Mouse (Mus musculus): ENCODE measurements at regions not wholly inside any gene's neighbourhood (a gene's known extent, or its start where the extent isn't known, plus 50 kb on each side); places are given as distances from the start of the nearest gene placed in this dataset.

DNA sequence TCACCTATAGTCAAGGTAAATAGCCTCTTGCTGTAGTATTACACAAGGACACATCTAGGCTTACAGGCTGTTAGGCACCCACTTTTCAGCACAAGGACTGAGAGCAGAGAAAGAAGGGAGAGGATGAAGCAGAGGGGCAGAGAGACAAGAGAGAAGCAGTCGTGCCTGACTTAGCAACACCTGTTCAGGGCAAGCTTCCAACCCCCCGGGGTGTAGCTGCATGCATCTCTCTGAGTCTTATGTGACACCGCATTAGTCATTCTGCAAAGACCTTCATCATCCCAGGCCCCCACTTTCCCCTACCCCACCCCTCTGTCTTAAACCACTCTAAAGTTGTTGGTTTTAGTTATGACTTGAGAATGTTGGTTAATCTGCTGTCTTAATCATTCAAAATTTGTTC lies 106.6 kb upstream of the Ubash3b start:
- in situ Hi-C loops (cut with MboI; ENCODE audit: unreplicated experiment in 2 of 2) = no loop called here

DNA sequence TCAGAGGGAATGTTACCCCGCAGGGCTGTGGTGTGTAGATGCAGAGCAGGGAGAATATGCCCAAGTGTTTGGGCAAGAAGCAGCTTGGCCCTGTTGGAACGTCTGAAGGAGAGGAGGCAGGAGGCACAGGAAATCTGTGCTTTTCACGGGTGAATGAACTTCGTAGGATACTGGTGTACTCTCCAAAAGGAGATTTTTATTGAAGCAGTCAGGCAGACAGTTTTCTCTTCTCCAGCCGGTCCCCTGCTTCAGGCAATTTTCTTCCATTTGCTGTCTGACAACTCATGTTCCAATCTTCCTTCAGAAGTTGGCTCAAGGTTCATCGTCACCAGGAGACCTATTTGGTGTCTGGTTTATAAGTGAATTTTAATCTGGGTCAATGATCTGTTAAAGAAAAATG lies 103.0 kb upstream of the Ubash3b start:
- in situ Hi-C loops (cut with MboI; ENCODE audit: unreplicated experiment in 2 of 2) = no loop called here

DNA sequence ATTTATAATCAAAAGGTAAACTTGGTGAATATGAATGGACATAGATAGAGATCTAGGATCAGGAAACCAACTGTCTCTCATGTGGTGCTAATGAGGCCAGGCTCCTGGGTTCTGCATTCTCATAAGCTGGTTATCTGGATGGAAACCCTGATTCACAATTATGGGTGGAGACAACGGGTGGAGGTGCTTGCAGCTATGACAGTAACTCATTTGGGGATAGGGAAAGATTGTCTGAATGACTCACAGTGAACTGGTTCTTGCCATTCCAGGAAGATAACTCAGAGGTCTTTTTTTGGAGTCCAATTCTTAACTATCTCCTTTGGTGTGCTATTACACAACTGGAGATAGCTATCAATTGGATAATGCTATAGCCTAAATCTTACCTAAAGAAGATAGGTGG lies 95.7 kb upstream of the Ubash3b start:
- in situ Hi-C loops (cut with MboI; ENCODE audit: unreplicated experiment in 2 of 2) = no loop called here

DNA sequence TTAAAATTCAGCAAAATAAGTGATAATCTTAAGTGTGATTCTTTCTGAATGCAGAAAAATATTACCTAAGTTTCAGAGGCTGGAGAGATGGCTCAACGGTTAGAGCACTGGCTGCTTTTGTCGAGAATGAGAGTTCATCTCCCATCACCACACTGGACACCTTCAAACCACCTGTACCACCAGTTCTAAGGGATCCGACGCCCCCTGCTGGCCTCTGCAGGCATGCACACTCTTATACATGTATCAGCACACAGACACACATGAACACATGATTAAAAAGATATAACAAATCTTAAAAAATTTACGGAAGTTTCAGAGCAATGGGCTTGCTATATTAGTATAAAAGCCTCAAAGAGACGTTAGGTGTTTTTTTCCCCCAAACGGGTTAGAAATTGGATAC lies 80.9 kb upstream of the Ubash3b start:
- in situ Hi-C loops (cut with MboI; ENCODE audit: unreplicated experiment in 2 of 2) = loop anchor here (25.0 kb wide), 3 partner anchors 720 to 1070 kb away; no protein-coding TSS in a partner anchor

DNA sequence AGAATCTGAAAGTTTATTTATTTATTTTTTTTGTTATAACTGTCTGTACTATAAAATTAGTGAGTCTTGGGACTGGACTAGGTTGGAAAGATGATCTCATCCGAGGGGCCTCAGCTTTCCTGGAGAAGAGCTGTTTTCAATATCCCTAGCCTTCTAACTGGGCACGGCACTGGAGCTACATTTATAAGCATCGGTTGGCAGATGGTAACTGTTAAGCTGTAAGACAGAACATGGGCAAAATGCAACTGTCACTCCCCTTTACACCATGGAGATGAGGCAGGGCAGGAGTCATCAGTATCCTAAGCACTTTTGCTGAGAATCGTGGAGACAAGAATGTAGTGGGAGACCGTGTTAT lies 77.6 kb upstream of the Ubash3b start:
- in situ Hi-C loops (cut with MboI; ENCODE audit: unreplicated experiment in 2 of 2) = loop anchor here (25.0 kb wide), 3 partner anchors 723 to 1073 kb away; no protein-coding TSS in a partner anchor

DNA sequence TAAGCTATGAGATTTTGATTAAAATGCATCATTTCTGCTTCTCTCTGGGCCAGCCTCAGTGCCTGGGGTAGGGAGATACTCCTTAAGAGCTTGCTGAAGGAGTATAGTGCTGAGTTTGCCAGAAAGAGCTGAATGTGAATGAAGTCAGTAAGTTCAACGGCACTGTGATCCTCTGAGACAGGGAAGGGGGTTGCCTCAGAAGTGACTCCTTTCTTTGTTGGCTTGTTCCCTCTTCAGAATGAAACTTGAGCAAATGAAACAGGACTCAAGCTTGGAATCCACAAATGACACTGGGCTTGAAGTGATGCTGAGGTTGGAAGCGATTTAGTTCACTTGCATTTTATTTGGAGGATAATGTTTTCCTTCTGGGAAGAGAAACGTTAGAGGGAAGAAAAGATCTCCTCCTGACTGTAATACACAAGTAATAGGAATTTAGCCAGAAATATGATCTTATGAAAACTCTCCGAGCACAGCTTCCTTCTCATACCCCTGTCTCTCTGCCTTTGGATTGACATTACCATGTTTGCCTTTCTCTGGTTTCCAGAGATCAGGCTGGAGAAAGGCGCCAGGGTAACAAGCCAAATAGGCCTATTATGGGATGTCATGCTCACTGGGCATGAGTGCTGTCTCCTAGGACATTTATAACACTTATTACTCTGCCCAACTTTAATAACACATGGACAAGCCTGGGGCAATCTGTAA lies 77.0 kb upstream of the Ubash3b start:
- in situ Hi-C loops (cut with MboI; ENCODE audit: unreplicated experiment in 2 of 2) = loop anchor here (25.0 kb wide), 3 partner anchors 724 to 1074 kb away; no protein-coding TSS in a partner anchor

DNA sequence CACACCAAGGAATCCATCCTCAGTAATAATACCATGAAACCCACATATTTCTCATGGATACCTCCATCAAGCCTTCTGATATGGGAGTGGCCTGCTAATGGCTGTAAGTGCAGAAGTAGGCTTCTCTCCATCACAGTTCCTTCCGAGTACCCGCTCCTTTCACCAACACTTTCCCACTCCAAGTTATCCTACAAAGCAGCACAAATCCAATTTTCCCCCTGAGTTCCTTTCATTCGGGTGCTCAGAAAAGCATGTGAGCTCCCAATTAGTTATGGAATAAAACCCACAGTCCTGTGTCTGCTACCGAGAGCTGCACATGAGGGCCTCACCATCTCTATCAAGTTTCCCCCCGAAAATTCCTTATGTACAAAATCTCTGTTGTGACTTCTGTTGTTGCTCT lies 75.8 kb upstream of the Ubash3b start:
- in situ Hi-C loops (cut with MboI; ENCODE audit: unreplicated experiment in 2 of 2) = loop anchor here (25.0 kb wide), 3 partner anchors 725 to 1075 kb away; no protein-coding TSS in a partner anchor

DNA sequence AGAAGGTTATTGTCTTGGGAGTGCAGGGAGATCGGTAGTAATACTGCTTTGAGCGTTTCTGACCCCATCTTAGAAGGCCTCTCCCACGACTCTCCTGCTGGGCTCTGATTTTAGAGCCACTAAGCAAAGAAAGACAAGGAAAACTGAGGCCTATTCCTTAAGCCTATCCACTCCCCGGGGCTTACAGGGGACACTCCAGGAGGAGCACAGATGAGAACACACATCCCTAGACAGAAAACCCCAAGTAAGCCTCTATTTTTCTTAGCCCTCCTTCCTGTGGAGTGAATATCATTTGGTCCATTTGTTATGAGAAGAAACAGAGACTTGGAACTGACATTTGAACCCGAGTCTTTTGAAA lies 67.7 kb upstream of the Ubash3b start:
- in situ Hi-C loops (cut with MboI; ENCODE audit: unreplicated experiment in 2 of 2) = loop anchor here (5.0 to 25.0 kb wide), 4 partner anchors 723 to 1083 kb away; no protein-coding TSS in a partner anchor

DNA sequence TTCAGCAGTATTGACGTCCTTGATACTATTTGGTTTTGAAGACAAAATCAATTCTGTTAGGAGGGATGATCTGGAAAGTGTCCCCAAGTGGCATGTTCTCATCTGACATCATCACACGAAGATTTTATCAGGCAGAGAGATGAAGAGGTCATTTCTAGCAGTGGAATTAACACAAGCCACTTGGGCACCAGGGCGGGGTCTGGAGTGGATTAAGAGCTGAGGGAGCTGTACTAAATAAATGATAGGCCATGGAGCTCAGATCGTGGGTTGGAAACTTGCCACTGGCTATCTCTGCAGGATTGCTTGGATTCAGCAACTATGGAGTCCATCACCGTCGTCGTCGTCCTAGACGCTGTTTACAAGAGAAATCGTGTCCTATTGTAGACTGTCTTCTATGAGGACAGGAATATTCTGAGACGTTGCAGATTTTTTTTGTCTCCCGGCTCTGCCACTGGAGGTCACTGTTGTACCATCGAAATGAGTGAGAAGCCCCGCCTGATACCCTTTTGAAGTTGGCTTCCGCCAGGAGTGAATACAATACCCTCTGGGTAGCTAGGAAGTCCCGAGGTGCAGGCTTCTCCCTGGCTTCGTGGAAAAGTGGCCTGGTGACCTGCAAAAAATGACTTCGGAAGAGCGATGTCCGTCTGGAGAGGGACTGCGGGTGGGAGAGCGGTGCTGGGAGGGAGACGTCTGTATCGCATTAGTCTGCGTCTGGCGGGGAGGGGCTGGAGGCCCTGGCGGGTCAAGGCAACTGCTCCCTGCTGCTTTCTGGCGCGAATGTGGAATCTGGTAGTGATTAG lies 67.1 kb upstream of the Ubash3b start:
- in situ Hi-C loops (cut with MboI; ENCODE audit: unreplicated experiment in 2 of 2) = loop anchor here (5.0 to 25.0 kb wide), 4 partner anchors 724 to 1084 kb away; no protein-coding TSS in a partner anchor

DNA sequence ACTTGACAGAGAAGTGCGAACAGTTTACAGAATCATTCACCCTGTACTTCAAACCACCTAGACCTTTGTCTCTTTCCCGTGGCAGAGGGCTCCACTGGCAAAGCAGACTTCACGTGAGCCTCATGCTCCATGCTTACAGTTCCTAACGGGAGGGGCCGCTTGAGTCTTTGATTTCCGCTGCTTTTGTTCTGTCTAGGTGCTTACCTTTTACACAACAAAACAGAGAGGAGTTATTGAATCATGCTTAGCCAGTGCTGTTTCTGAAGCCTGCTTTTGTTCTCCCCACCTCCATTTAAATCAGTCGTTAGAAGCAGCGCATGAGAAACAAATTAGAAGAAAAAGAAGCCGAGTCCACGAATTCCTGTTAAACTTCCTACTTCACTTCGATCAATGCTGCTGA lies 61.9 kb upstream of the Ubash3b start:
- in situ Hi-C loops (cut with MboI; ENCODE audit: unreplicated experiment in 2 of 2) = no loop called here

DNA sequence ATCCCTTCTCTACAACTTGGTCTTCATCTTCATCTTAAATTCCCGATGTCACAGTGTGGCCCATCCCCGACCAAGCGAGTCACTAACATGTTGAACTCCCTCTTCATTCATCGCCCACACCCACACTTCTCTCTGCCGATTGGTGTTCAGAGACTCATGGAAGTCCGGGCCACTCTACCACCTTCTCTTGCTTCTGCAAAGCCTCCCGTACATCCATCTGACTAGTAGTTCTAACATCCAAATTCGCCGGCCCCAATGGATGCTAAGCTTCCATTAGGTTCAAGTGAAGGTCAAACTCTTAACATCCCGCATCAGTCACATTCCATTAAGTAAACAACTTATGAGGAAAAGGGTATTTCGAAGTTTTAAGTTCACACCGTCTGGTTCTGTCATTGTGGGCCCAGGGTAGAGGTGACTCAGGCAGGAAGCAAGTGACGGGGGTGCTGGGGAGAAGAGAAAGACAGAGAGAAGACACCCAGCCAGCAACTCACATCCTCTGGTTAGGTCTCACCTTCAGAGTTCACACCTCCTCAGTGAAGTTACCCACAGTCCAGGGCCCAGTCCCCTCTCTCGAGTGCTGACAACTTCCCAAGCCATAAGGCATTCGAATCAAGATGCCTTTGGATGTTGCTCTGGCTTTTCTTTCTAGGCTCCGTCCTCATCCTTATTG lies 61.0 kb upstream of the Ubash3b start:
- in situ Hi-C loops (cut with MboI; ENCODE audit: unreplicated experiment in 2 of 2) = no loop called here

DNA sequence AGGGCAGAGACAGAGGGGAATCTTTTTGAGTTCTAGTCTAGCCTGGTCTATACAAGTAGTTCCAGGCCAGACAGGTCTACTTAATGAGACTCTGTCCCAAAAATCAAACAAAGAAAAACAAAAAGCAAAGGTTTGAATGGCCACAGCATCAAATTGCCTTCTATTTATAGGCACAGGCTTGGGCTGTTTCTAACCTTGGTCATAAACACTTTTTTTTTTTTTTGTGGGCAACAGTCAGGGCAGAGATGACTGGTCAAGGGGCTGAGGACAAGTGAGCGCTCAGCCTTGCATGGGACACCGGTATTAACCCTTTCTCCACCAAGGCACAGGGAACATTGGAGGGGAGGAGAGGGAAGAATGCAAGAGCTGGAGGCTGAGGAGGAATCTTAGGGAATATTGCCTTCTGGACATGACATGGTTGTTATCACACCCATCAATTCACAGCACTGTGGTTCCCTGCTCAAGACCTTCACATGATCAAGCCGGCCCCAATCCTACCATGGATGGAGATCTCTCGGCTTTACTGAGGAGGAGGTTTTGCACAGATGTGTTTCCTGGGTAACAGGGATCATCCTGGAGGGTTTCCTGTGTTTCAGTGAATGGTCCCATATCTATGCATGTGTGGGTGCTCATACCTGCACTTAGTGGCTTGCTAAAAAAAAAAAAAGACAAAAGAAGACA lies 59.8 kb upstream of the Ubash3b start:
- in situ Hi-C loops (cut with MboI; ENCODE audit: unreplicated experiment in 2 of 2) = no loop called here

DNA sequence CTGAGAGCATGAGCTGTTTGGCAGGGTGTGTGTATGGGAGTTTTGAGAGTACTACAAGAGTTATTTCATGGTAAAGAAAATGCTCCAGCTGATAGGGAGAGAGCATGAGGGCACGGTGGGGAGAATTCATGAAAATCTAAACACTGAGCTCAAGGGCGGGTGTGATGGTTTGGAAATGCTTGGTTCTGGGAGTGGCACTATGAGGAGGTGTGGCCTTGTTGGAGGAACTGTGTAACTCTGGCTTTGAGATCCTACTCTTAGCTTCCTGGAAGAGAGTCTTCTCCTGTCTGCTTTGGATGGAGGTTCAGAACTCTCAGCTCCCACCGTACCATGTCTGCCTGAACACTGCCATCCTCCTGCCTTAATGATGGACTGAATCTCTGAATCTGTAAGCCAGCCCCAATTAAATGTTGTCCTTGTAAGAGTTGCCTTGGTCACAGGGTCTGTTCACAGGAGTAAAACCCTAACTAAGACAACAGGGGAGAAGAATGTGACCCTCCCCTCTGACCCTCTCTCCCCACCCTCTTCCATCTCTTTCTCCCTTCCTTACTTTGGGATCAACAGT lies 58.7 kb upstream of the Ubash3b start:
- in situ Hi-C loops (cut with MboI; ENCODE audit: unreplicated experiment in 2 of 2) = no loop called here

DNA sequence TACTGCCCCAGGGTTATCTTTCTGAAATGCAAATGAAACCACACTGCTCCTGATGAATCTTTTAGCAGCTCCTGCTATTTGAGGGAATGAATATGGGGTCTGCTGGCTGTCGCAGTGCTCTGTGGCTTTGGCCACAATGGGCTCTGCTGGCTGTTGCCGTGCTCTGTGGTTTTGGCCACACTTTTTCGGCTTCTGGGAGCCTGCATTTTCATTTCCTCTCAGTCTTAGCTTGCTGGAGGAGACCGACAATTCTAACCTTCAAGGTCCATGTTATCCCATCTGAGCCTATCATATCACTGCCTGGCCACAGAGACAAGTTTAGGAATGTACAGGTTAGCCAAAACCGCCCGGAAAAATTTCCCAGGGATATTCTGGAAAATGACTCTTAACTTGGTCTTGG lies 57.2 kb upstream of the Ubash3b start:
- in situ Hi-C loops (cut with MboI; ENCODE audit: unreplicated experiment in 2 of 2) = no loop called here

DNA sequence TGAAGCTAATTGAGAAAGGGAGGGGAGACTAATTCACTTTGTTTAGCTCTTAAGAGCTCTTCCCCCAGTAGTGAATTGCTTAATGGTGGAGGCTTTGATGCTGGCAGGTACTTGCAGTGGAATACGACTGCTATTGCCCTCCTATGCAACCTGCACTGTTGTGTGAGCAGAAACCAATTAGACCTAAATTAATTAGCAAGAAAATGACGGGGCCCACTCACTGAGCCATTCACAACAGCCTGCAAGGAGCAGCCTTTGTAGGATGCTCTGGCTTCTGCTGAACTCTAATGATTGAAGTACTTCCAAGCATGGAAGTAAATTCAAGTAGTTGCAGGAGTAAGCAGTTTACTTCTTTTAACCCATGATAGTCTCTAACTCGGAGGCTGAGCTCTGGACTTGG lies 54.8 kb upstream of the Ubash3b start:
- in situ Hi-C loops (cut with MboI; ENCODE audit: unreplicated experiment in 2 of 2) = no loop called here

DNA sequence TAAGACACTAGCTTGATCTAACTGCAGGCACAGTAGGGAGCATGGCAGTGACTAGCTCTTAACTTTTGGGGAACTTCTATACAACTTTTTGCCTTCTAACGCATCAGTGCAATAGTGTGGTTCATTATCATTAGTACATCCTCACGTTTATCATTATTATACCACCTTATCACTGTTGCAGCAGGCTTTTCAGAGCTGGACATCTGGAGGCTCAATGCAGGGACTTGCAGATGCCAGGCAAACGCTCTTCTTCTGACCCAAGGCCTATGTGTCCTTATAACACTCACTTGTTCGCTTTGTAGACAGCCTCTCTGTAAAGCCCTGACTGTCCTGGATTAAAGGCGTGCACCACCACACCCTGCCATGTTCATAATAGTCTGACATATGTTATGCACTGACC lies 53.5 kb upstream of the Ubash3b start:
- in situ Hi-C loops (cut with MboI; ENCODE audit: unreplicated experiment in 2 of 2) = no loop called here

DNA sequence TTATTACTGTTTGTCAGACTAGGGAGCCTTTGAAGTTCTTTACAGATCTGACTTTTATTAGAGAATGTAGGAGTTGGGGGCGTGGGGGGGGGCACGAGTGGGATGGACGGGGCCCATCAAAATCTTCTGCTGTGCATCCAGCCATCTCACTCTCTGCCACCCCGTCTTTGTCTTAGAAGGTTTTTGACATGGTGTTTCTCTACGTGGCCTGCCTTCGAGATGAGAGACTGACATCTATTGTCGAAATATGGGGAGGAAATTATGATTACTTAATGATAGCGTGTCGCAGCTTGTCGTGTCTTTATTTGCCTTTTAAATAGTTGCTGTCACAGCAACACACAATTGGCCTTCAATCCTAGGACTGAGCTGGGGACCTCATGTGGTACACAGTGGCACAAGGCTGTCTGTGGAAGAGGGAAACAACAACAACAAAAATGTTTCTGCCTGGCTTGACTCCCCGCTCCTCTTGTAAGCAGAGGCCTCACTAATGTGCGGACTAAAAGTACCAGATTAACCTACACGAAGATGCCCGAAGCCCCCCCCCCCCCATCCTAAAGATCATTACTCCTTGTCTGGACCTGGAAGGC lies 51.5 kb upstream of the Ubash3b start:
- in situ Hi-C loops (cut with MboI; ENCODE audit: unreplicated experiment in 2 of 2) = no loop called here

DNA sequence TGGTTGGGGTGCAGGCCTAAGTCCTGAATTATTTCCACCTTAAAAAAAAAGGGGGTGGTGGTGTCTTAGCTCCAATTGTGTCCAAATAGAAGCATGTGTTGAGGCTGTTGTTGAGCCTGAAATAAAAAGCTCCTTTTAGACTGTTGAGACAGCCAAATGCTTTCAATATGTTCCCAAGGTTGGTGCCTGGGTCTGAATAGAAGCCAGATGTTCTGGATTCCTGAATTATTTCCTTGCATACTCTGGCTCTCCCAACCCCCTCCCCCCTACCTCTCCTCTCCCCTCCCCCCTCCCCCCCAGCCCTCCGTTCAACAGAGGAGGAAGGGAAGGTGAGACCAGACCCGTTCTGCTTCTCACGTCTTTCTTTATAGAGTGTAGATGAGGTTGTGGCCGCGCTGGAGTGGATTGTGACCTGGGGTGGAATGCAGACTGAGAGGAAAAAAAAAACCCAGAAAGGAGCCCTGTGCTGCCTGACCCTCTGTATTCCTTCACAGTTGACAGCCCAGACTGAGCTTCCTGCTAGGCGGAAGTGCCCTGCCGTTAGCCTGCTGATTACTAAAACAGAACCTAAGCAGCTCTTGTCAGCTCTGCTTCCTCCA lies 50.9 kb upstream of the Ubash3b start:
- in situ Hi-C loops (cut with MboI; ENCODE audit: unreplicated experiment in 2 of 2) = no loop called here

DNA sequence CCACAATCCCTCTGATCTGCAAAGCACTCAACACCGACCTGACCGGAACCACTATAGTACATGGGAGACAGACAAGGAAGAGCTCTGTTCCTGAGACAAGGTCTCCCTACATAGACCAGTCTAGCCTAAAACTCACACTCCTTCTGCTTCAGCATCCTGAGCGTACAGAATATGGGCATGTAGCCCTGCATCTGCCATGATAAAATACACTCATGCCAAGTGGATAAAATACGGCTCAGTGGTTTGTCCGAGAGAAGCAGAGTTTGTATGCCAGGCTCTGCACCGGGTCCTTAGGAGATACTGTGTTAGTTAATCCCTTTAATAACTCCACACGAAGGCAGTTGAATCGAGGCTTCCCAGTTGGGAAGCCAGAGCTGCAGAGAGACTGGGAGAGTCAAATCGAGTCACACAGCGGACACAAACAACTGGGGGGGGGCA lies 50.4 kb upstream of the Ubash3b start:
- in situ Hi-C loops (cut with MboI; ENCODE audit: unreplicated experiment in 2 of 2) = no loop called here

Data from v-Abl transformed pro-B cells (cell line).